Mouse (Mus musculus): ENCODE measurements at regions not wholly inside any gene's neighbourhood (a gene's known extent, or its start where the extent isn't known, plus 50 kb on each side); places are given as distances from the start of the nearest gene placed in this dataset.
"Not testable (repeated sequence)": the region's sequence is repeated elsewhere in the genome, so short reads cannot be mapped to it uniquely, and the experiment has no call there.

- DNase-seq, result no peak
Observed at GRCm38 (mm10) chr14:53991390-53991789, 262.5 kb downstream of the Dad1 start.

- no peak for DNase-seq
Observed at GRCm38 (mm10) chr14:53980771-53981170, 273.1 kb downstream of the Dad1 start.

- not testable (repeated sequence) for DNase-seq
Observed at GRCm38 (mm10) chr14:53961426-53961825, 292.5 kb downstream of the Dad1 start.

GRCm38 (mm10) chr14:53960779-53961178, 293.1 kb downstream of the Dad1 start:
- no peak for DNase-seq

GRCm38 (mm10) chr14:53935791-53936231, 318.1 kb downstream of the Dad1 start:
- peak; percentile 59 for DNase-seq

GRCm38 (mm10) chr14:53935336-53935735, 318.6 kb downstream of the Dad1 start:
- DNase-seq, result peak; percentile 52

- no peak for DNase-seq
Observed at GRCm38 (mm10) chr14:53910871-53911270, 343.0 kb downstream of the Dad1 start.

- DNase-seq, result no peak
Observed at GRCm38 (mm10) chr14:53904578-53904977, 349.3 kb downstream of the Dad1 start.

- DNase-seq, result no peak
Observed at GRCm38 (mm10) chr14:53901103-53901502, 352.8 kb downstream of the Dad1 start.

- DNase-seq, result no peak
Observed at GRCm38 (mm10) chr14:53881304-53881703, 372.6 kb downstream of the Dad1 start.

- no peak for DNase-seq
Observed at GRCm38 (mm10) chr14:53876581-53876980, 377.3 kb downstream of the Dad1 start.

- no peak for DNase-seq
Observed at GRCm38 (mm10) chr14:53875736-53876135, 378.2 kb downstream of the Dad1 start.

- no peak for DNase-seq
Observed at GRCm38 (mm10) chr14:53847049-53847448, 406.9 kb downstream of the Dad1 start.

- no peak for DNase-seq
Observed at GRCm38 (mm10) chr14:53845646-53846045, 408.3 kb downstream of the Dad1 start.

- DNase-seq, result no peak
Observed at GRCm38 (mm10) chr14:53832553-53832952, 421.4 kb downstream of the Dad1 start.

GRCm38 (mm10) chr14:53831651-53832050, 422.3 kb downstream of the Dad1 start:
- no peak for DNase-seq

GRCm38 (mm10) chr14:53830717-53831116, 423.2 kb downstream of the Dad1 start:
- DNase-seq, result no peak

GRCm38 (mm10) chr14:53826782-53827181, 427.1 kb downstream of the Dad1 start:
- DNase-seq, result no peak

- DNase-seq, result peak; percentile 81
Observed at GRCm38 (mm10) chr14:53806231-53806630, 447.7 kb downstream of the Dad1 start.

- DNase-seq, result peak; percentile 76
Observed at GRCm38 (mm10) chr14:53803698-53804620, 449.9 kb downstream of the Dad1 start.

GRCm38 (mm10) chr14:53802547-53802946, 451.4 kb downstream of the Dad1 start:
- DNase-seq, result no peak

GRCm38 (mm10) chr14:53800508-53801136, 453.3 kb downstream of the Dad1 start:
- no peak for DNase-seq

GRCm38 (mm10) chr14:53795160-53795559, 458.7 kb downstream of the Dad1 start:
- not testable (repeated sequence) for DNase-seq

GRCm38 (mm10) chr14:53794527-53794926, 459.4 kb downstream of the Dad1 start:
- DNase-seq, result no peak

All from lung, postnatal 36 days (tissue).